Mouse (Mus musculus) kidney, postnatal 36 days (tissue): ENCODE measurements around the gene Dnm2.

ENCODE experiments used
- DNase-seq, 2 experiments: peaks; one replicate each; pipeline ENCODE4 v3.0.0; 2021 to 2022; ENCODE audit warnings: mixed read lengths in 2 of 2

Gene Dnm2

GRCm38 (mm10) chr9:21424631-21425555, at the start of gene Dnm2:
Gene Dnm2, plus strand, starts transcription at chr9:21424908.
- DNase-seq, result peak; percentile 96 to 100

- DNase-seq, result no peak
These were observed 45.5 kb upstream of the Dnm2 start for GRCm38 (mm10) chr9:21379195-21379594.

- DNase-seq, result no peak
These were observed 43.8 kb upstream of the Dnm2 start for GRCm38 (mm10) chr9:21380868-21381267.

GRCm38 (mm10) chr9:21383966-21384365, 40.7 kb upstream of the Dnm2 start:
- DNase-seq, result no peak

- DNase-seq, result peak in 1 of 2 experiments; percentile 26
These were observed 32.0 kb upstream of the Dnm2 start for GRCm38 (mm10) chr9:21392646-21393175.

- DNase-seq, result no peak
These were observed 29.0 kb upstream of the Dnm2 start for GRCm38 (mm10) chr9:21395692-21396091.

GRCm38 (mm10) chr9:21397170-21397569, 27.5 kb upstream of the Dnm2 start:
- no peak for DNase-seq

GRCm38 (mm10) chr9:21401042-21401441, 23.7 kb upstream of the Dnm2 start:
- DNase-seq, result no peak

GRCm38 (mm10) chr9:21402764-21403253, 21.9 kb upstream of the Dnm2 start:
- no peak for DNase-seq

GRCm38 (mm10) chr9:21403745-21404144, 21.0 kb upstream of the Dnm2 start:
- no peak for DNase-seq

- DNase-seq, result no peak
These were observed 19.2 kb upstream of the Dnm2 start for GRCm38 (mm10) chr9:21405525-21405924.

GRCm38 (mm10) chr9:21407951-21408350, 16.8 kb upstream of the Dnm2 start:
- DNase-seq, result peak; percentile 91 to 92

- DNase-seq, result no peak
These were observed 16.1 kb upstream of the Dnm2 start for GRCm38 (mm10) chr9:21408624-21409023.

GRCm38 (mm10) chr9:21409592-21410317, 15.0 kb upstream of the Dnm2 start:
- peak; percentile 83 to 93 for DNase-seq

GRCm38 (mm10) chr9:21411669-21412550, 12.8 kb upstream of the Dnm2 start, which contains the start of gene Qtrt1:
Gene Qtrt1, plus strand, starts transcription at chr9:21411837.
- peak; percentile 87 to 90 for DNase-seq

- no peak for DNase-seq
These were observed 6.8 kb upstream of the Dnm2 start for GRCm38 (mm10) chr9:21417866-21418265.

GRCm38 (mm10) chr9:21419646-21420045, 5.1 kb upstream of the Dnm2 start:
- no peak for DNase-seq

GRCm38 (mm10) chr9:21425556-21425945, 843 bp downstream of the Dnm2 start:
- DNase-seq, result no peak

GRCm38 (mm10) chr9:21426013-21426412, 1.3 kb downstream of the Dnm2 start:
- peak; percentile 52 to 60 for DNase-seq

- DNase-seq, result no peak
These were observed 1.8 kb downstream of the Dnm2 start for GRCm38 (mm10) chr9:21426525-21426924.

GRCm38 (mm10) chr9:21427773-21428172, 3.1 kb downstream of the Dnm2 start:
- peak; percentile 82 for DNase-seq

GRCm38 (mm10) chr9:21428178-21428577, 3.5 kb downstream of the Dnm2 start:
- DNase-seq, result no peak
